Mouse (Mus musculus) E14TG2a.4 (cell line): ENCODE results near the gene Moxd1.

Source experiments
- H3K27me3 ChIP-seq: 2 replicates; pipeline ENCODE4 v1.6.1; 2014; ENCODE audit warnings: low read length, control low read depth; ENCODE audit not compliant: insufficient read depth
- H3K36me3 ChIP-seq: 2 replicates; pipeline ENCODE4 v1.6.1; 2014; ENCODE audit warnings: low read length, control low read depth; ENCODE audit not compliant: insufficient read depth
- H3K4me1 ChIP-seq: replicated peaks from 2 replicates; pipeline ENCODE4 v1.6.1; 2014; ENCODE audit warnings: low read depth, low read length, control low read depth
- H3K4me3 ChIP-seq: replicated peaks from 2 replicates; pipeline ENCODE4 v1.5.1; 2014; ENCODE audit warnings: mild to moderate bottlenecking, low read length
- H3K9me3 ChIP-seq: 2 replicates; pipeline ENCODE4 v1.6.1; 2014; ENCODE audit warnings: low read length, control low read depth
- CTCF ChIP-seq: conservative IDR thresholded peaks from 2 replicates; pipeline ENCODE4 v1.5.1; 2014; ENCODE audit warnings: low read length
- NANOG ChIP-seq: IDR thresholded peaks from 2 replicates; pipeline ENCODE4 v1.6.1; 2014; ENCODE audit warnings: borderline replicate concordance, low read length, mixed read lengths
- POU5F1 ChIP-seq: IDR thresholded peaks from 2 replicates; pipeline ENCODE4 v1.6.1; 2014; ENCODE audit warnings: low read length, borderline replicate concordance

Gene Moxd1

GRCm38 (mm10) chr10:24223449-24224143 lies at the start of gene Moxd1:
Gene Moxd1, plus strand, starts transcription at chr10:24223517.
- peak within 1 kb of the TSS; percentile 79 for H3K4me3 ChIP-seq

GRCm38 (mm10) chr10:24190392-24190791 lies 32.9 kb upstream of the Moxd1 start:
- no peak for TF ChIP-seq CTCF
- TF ChIP-seq POU5F1, result no peak
- TF ChIP-seq NANOG, result no peak
- Histone ChIP-seq H3K36me3 (no peaks in the 10 kb centered on the region), H3K4me3 (no peak overlapping the region), H3K27me3 (no peaks in the 10 kb centered on the region), H3K4me1 (no peaks in the 10 kb centered on the region), H3K9me3 (no peaks in the 10 kb centered on the region)

More at GRCm38 (mm10) chr10:24223449-24224143, at the start of gene Moxd1:
- no peaks in the 10 kb centered on the region for H3K9me3 ChIP-seq
- TF ChIP-seq POU5F1, result no peak
- TF ChIP-seq CTCF, result no peak
- no peak for TF ChIP-seq NANOG
- peaks cover 10% of the 10 kb centered on the region; the same call in 1 of the 2 replicates for H3K4me1 ChIP-seq
- H3K36me3 ChIP-seq, result no peaks in the 10 kb centered on the region
- peaks cover 43% of the 10 kb centered on the region for H3K27me3 ChIP-seq

- TF ChIP-seq POU5F1 (no peak), CTCF (no peak), NANOG (no peak)
- Histone ChIP-seq H3K27me3 (no peaks in the 10 kb centered on the region), H3K36me3 (no peaks in the 10 kb centered on the region), H3K4me1 (no peaks in the 10 kb centered on the region), H3K9me3 (peaks cover 6% of the 10 kb centered on the region), H3K4me3 (no peak overlapping the region)
These were observed 31.3 kb upstream of the Moxd1 start for GRCm38 (mm10) chr10:24191977-24192376.

GRCm38 (mm10) chr10:24199303-24199702 lies 24.0 kb upstream of the Moxd1 start:
- H3K9me3 ChIP-seq, result peaks cover 6% of the 10 kb centered on the region
- H3K4me1 ChIP-seq, result no peaks in the 10 kb centered on the region
- H3K4me3 ChIP-seq, result no peak overlapping the region

GRCm38 (mm10) chr10:24200099-24200498 lies 23.2 kb upstream of the Moxd1 start:
- no peak for TF ChIP-seq POU5F1
- TF ChIP-seq NANOG, result no peak
- no peak for TF ChIP-seq CTCF
- no peaks in the 10 kb centered on the region for H3K27me3 ChIP-seq
- no peak overlapping the region for H3K4me3 ChIP-seq
- no peaks in the 10 kb centered on the region for H3K4me1 ChIP-seq
- peaks cover 6% of the 10 kb centered on the region for H3K9me3 ChIP-seq
- no peaks in the 10 kb centered on the region for H3K36me3 ChIP-seq

More at GRCm38 (mm10) chr10:24199303-24199702, 24.0 kb upstream of the Moxd1 start:
- TF ChIP-seq NANOG, result no peak
- no peak for TF ChIP-seq CTCF
- TF ChIP-seq POU5F1, result no peak
- no peaks in the 10 kb centered on the region for H3K27me3 ChIP-seq
- H3K36me3 ChIP-seq, result no peaks in the 10 kb centered on the region

GRCm38 (mm10) chr10:24210075-24210474 lies 13.2 kb upstream of the Moxd1 start:
- Histone ChIP-seq H3K9me3 (no peaks in the 10 kb centered on the region), H3K36me3 (no peaks in the 10 kb centered on the region), H3K4me3 (no peak overlapping the region), H3K27me3 (no peaks in the 10 kb centered on the region), H3K4me1 (no peaks in the 10 kb centered on the region)
- no peak for TF ChIP-seq CTCF
- TF ChIP-seq NANOG, result no peak

GRCm38 (mm10) chr10:24213297-24213696 lies 10.0 kb upstream of the Moxd1 start:
- H3K4me3 ChIP-seq, result no peak overlapping the region
- H3K9me3 ChIP-seq, result no peaks in the 10 kb centered on the region
- H3K36me3 ChIP-seq, result no peaks in the 10 kb centered on the region
- no peaks in the 10 kb centered on the region for H3K27me3 ChIP-seq
- no peaks in the 10 kb centered on the region for H3K4me1 ChIP-seq
- TF ChIP-seq POU5F1 (no peak), CTCF (no peak), NANOG (no peak)

- Histone ChIP-seq H3K4me3 (no peak overlapping the region), H3K9me3 (no peaks in the 10 kb centered on the region), H3K27me3 (peaks cover 13% of the 10 kb centered on the region), H3K4me1 (peaks cover 2% of the 10 kb centered on the region; the same call in 1 of the 2 replicates), H3K36me3 (no peaks in the 10 kb centered on the region)
- no peak for TF ChIP-seq POU5F1
These were observed 5.6 kb upstream of the Moxd1 start for GRCm38 (mm10) chr10:24217558-24218268.

GRCm38 (mm10) chr10:24220931-24221330 lies 2.4 kb upstream of the Moxd1 start:
- Histone ChIP-seq H3K9me3 (no peaks in the 10 kb centered on the region), H3K27me3 (peaks cover 39% of the 10 kb centered on the region), H3K4me1 (peaks cover 10% of the 10 kb centered on the region; the same call in 1 of the 2 replicates), H3K36me3 (no peaks in the 10 kb centered on the region), H3K4me3 (no peak overlapping the region)
- TF ChIP-seq CTCF, result no peak
